In genomic region chr1:189047918-189048317, GRCm38 (mm10) we compare ENCODE assay signal across 11 mouse cellular contexts.
"Had no signal": no experiment of that assay in that cellular context is flagged by ENCODE, and none has a peak within 500 bp of the region (broad histone marks: within the 10 kb centered on the region; RNA-seq: fewer than 3 reads in every experiment).

No protein-coding gene starts in this region.

- DNase-seq: kidney, adult 8-10 months; kidney, postnatal 25 days; liver; liver, embryonic 13.5 days; liver, postnatal 0 days; lung, postnatal 36 days; right cerebral cortex, postnatal 25 days; thymus, adult 18-20 months; thymus, postnatal 14 days had no signal

- H3K9ac ChIP-seq: limb, embryonic 12.5 days; liver, embryonic 13.5 days; liver, postnatal 0 days; midbrain, embryonic 13.5 days had no signal

- H3K27ac ChIP-seq: limb, embryonic 12.5 days; liver, embryonic 13.5 days; midbrain, embryonic 13.5 days had no signal

- H3K4me2 ChIP-seq: limb, embryonic 12.5 days; liver, embryonic 13.5 days; midbrain, embryonic 13.5 days had no signal

- H3K9me3 ChIP-seq: limb, embryonic 12.5 days; liver, embryonic 13.5 days; midbrain, embryonic 13.5 days had no signal

- H3K4me3 ChIP-seq: limb, embryonic 12.5 days; liver, embryonic 13.5 days; midbrain, embryonic 13.5 days had no signal

- H3K4me1 ChIP-seq: liver, embryonic 13.5 days; midbrain, embryonic 13.5 days had no signal

- ATAC-seq: liver, postnatal 0 days; midbrain, embryonic 13.5 days had no signal

- H3K27me3 ChIP-seq: limb, embryonic 12.5 days; liver, embryonic 13.5 days; midbrain, embryonic 13.5 days had no signal

- H3K36me3 ChIP-seq: limb, embryonic 12.5 days; liver, embryonic 13.5 days; midbrain, embryonic 13.5 days had no signal
